Mouse (Mus musculus) layer of hippocampus, adult 2 months (tissue): Measurements from ENCODE around the gene Bicdl2. TPM values are rescaled to one million over a fixed set of nuclear protein-coding genes. Genes with fewer than 3 reads are reported as not detected.
A peak's percentile ranks its signal among the peaks of the same experiment; 100 is the strongest.

Source experiments
- DNase-seq, 2 experiments: peaks; one replicate each; pipeline ENCODE4 v3.0.0; 2022; ENCODE audit warnings: low spot score in 2 of 2
- H3K27ac ChIP-seq: fragments of 200-600 bp; 2 replicates; pipeline ENCODE4 v1.8.1; 2022
- H3K4me3 ChIP-seq: fragments of 200-600 bp; 2 replicates; pipeline ENCODE4 v1.8.1; 2022; ENCODE audit warnings: mild to moderate bottlenecking
- CTCF ChIP-seq: fragments of 200-600 bp; conservative IDR thresholded peaks from 2 replicates; pipeline ENCODE4 v1.8.1; 2022; ENCODE audit warnings: antibody characterized with exemption, mild to moderate bottlenecking, moderate library complexity
- long read RNA-seq, 2 experiments: library from polyadenylated mRNA; stranded (forward); transcript quantifications; one replicate each; pipeline ENCODE4 v2.0.0; 2021; ENCODE audit warnings: borderline mapping rate in 2 of 2
- total RNA-seq, 2 experiments: library from RNA; stranded (reverse); gene quantifications; 2 replicates each; pipeline ENCODE4 v1.2.3; 2021

Gene Bicdl2
- not detected for total RNA-seq
- long read RNA-seq, experiment 1 = 0 reads
- long read RNA-seq, experiment 2 = 0 reads

- Histone ChIP-seq H3K27ac (no peak within 1 kb of the TSS), H3K4me3 (no peak within 1 kb of the TSS)
- no peak for DNase-seq
- TF ChIP-seq CTCF = peak; percentile 80
Measured at GRCm38 (mm10) chr17:23660117-23660875, at the start of gene Bicdl2. TSS of gene Bicdl2 (plus strand) at chr17:23660506.

- no peak for DNase-seq
- H3K27ac ChIP-seq = no peak overlapping the region
- H3K4me3 ChIP-seq = no peak overlapping the region
- no peak for TF ChIP-seq CTCF
Measured at GRCm38 (mm10) chr17:23617087-23617486, 43.2 kb upstream of the Bicdl2 start.

- DNase-seq = no peak
- no peak for TF ChIP-seq CTCF
- no peak overlapping the region for H3K27ac ChIP-seq
- no peak overlapping the region for H3K4me3 ChIP-seq
Measured at GRCm38 (mm10) chr17:23620351-23620750, 40.0 kb upstream of the Bicdl2 start.

- no peak for DNase-seq
- Histone ChIP-seq H3K4me3 (no peak overlapping the region), H3K27ac (no peak overlapping the region)
- TF ChIP-seq CTCF = no peak
Measured at GRCm38 (mm10) chr17:23627813-23628212, 32.5 kb upstream of the Bicdl2 start.

GRCm38 (mm10) chr17:23630195-23631020 lies 29.9 kb upstream of the Bicdl2 start:
- peak; percentile 77 to 89 for DNase-seq
- peak overlapping the region; percentile 38; the same call in 1 of the 2 replicates for H3K4me3 ChIP-seq
- peak; percentile 96 for TF ChIP-seq CTCF
- no peak overlapping the region for H3K27ac ChIP-seq

GRCm38 (mm10) chr17:23631241-23631640 lies 29.1 kb upstream of the Bicdl2 start:
- Histone ChIP-seq H3K4me3 (no peak overlapping the region), H3K27ac (no peak overlapping the region)
- no peak for DNase-seq
- TF ChIP-seq CTCF = no peak

- H3K4me3 ChIP-seq = peak within 1 kb of the TSS; percentile 43
- DNase-seq = no peak
- TF ChIP-seq CTCF = no peak
- no peak within 1 kb of the TSS for H3K27ac ChIP-seq
Measured at GRCm38 (mm10) chr17:23644613-23645495, 15.5 kb upstream of the Bicdl2 start, which contains the start of gene Mmp25. TSS of gene Mmp25 (minus strand) at chr17:23645277.

GRCm38 (mm10) chr17:23645894-23646293 lies 14.4 kb upstream of the Bicdl2 start:
- no peak for DNase-seq
- no peak for TF ChIP-seq CTCF
- Histone ChIP-seq H3K4me3 (no peak overlapping the region), H3K27ac (no peak overlapping the region)

- no peak for TF ChIP-seq CTCF
- Histone ChIP-seq H3K27ac (no peak overlapping the region), H3K4me3 (no peak overlapping the region)
- no peak for DNase-seq
Measured at GRCm38 (mm10) chr17:23651363-23651762, 8.9 kb upstream of the Bicdl2 start.

- Histone ChIP-seq H3K4me3 (no peak overlapping the region), H3K27ac (no peak overlapping the region)
- no peak for DNase-seq
- peak; percentile 19 for TF ChIP-seq CTCF
Measured at GRCm38 (mm10) chr17:23653324-23653723, 7.0 kb upstream of the Bicdl2 start.

GRCm38 (mm10) chr17:23654001-23654400 lies 6.3 kb upstream of the Bicdl2 start:
- H3K4me3 ChIP-seq = no peak overlapping the region
- no peak for TF ChIP-seq CTCF
- no peak overlapping the region for H3K27ac ChIP-seq
- no peak for DNase-seq

GRCm38 (mm10) chr17:23654410-23654809 lies 5.9 kb upstream of the Bicdl2 start:
- no peak for DNase-seq
- no peak for TF ChIP-seq CTCF
- no peak overlapping the region for H3K27ac ChIP-seq
- no peak overlapping the region for H3K4me3 ChIP-seq
